Mouse (Mus musculus) bone marrow, adult 2 months (tissue): ENCODE data around the gene Wdr26.
A peak's percentile ranks its signal among the peaks of the same experiment; 100 is the strongest.

Source experiments
- CTCF ChIP-seq: fragments of 200-500 bp; IDR thresholded peaks from 2 replicates; pipeline ENCODE4 v1.5.1; 2011; ENCODE audit warnings: low read length, control low read depth; ENCODE audit not compliant: control insufficient read depth, insufficient read depth
- POLR2A ChIP-seq: fragments of 200-500 bp; IDR thresholded peaks from 2 replicates; pipeline ENCODE4 v1.6.1; 2011; ENCODE audit warnings: low read depth, mild to moderate bottlenecking, control low read depth, low read length, borderline replicate concordance; ENCODE audit not compliant: control insufficient read depth

DNA sequence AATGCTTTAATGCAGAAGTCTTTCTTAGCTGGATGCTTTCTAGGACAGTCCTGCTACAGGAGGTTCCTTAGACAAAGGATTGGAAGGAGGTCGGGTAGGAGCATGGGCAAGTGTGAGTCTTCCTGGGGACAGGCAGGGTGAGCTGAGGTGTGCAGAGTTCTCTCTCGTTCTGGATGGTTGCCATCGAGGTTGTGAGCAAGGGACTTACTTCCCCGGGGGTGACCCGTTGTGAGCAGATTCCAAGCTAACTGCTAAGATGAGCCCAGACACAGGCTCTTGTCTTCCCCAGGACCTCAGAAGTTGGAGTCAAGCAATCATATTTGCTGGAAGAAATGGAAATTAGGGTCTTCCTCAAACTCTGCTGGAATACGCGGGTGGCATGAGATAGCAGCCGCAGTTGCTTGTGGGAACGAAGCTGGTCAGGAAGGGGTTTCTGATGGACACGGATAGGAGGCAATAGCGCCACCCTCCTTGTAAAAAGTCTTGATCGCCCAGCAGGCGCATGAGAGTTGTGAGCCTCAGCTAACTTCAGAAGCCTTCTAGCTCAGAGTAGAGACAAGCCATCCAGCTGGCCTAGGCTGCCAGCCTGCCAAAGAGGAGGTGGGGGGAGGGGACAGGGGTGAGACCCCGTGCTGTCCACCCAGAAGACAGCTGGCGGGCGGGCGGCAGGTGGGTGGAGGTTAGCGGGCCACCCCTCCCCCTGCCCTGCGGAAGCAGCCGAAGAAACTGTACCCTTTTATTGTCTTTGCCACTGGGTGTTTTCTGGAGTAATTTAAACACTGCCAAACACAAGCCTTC lies 44.3 kb upstream of the Wdr26 start:
- TF ChIP-seq CTCF (peak; percentile 52; the same call in 1 of the 2 replicates), POLR2A (0 out of 2 replicates have a peak, but pooled peaks have one; percentile 11)
